Mouse (Mus musculus) small intestine, adult 2 months (tissue): ENCODE data around the gene Cenpp.

Source experiments
- CTCF ChIP-seq: fragments of 200-500 bp; IDR thresholded peaks from 2 replicates; pipeline ENCODE4 v1.5.1; 2012; ENCODE audit warnings: low read depth, mild to moderate bottlenecking, control low read depth, inconsistent platforms, low read length, moderate library complexity, mixed read lengths; ENCODE audit not compliant: insufficient replicate concordance, insufficient read length; ENCODE audit errors: extremely low read depth
- POLR2A ChIP-seq: fragments of 200-500 bp; IDR thresholded peaks from 2 replicates; pipeline ENCODE4 v1.6.1; 2012; ENCODE audit warnings: low read depth, mild to moderate bottlenecking, control low read depth, inconsistent platforms, low read length, moderate library complexity

DNA sequence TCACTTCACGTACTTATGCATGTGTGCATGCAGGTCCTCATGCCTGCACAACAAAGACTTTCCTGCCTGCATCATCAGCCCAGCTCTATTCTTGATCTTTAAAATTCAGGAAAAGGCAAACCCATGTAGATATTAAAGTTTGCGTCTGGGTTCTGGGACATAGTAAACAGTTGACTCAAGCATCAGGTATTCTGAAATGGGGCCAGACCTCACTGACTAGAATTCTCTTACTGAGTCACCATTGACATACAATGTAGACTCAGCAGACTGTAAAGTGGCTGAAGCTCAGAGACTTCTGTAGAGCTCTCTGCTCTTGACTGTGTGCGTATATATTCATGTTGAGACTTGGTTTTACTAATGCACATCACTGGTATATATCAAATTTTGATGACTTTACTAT lies 103.0 kb downstream of the Cenpp start:
- no peak for TF ChIP-seq POLR2A
- TF ChIP-seq CTCF, result no peak
